Mouse (Mus musculus): ENCODE results near the gene Nrxn2.

GRCm38 (mm10) chr19:6569561-6569960, 151.0 kb downstream of the Nrxn2 start:
- TF ChIP-seq CTCF (IDR thresholded peaks at IDR 0.05; ENCODE audit: low read depth, low read length), result no peak
- TF ChIP-seq EP300 (IDR thresholded peaks at IDR 0.05; ENCODE audit: insufficient read depth, low read depth, low read length), result no peak

All from ES-Bruce4 (cell line).